Mouse (Mus musculus) cerebellum, adult (tissue): Measurements from ENCODE around the gene 1700013G24Rik.

Experiments used
- ATAC-seq: cut with Nextera tagmentation; 2 replicates; pipeline ENCODE4 v1.9.2; 2017; ENCODE audit warnings: mild to moderate bottlenecking, moderate library complexity, mixed read lengths; ENCODE audit not compliant: insufficient number of reproducible peaks, low FRiP score, low TSS enrichment

Gene 1700013G24Rik

DNA sequence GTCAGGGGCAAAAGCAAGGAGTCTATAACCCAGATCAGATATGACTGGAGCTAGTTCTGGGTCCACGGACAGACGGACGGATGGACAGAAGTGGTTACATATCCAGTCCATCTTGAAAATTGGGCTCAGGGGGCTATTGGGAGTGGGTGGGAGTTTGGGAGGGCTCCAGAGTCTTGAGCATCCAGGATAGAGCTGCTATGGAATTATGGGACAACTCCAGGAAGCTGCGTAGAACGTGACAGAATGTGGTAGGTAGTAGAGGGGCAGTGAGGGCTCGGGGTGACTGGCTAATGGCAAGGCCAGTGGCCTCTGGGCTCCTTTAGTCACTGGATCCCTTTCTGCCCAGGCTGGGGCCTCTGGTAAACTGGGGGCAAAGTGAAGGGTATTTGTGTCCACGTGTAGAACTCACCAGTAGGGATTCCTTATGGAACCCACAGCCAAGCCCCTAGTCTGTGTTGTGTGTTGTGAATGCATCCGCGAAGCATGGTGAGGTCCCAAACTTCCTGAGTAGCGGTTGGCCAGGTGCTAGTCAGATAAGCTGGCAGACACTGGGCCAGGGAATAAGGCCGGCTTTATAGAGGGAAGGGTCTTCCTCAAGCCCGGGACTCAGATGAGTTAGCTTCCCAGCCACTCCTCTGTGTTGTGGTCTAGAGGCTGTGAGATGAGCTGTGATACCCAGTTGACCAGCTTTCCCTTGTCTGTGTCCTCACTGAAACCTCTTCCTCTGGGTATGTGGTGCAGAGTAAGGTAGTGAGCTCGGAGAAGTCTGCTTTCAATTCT, 22.4 kb downstream of the 1700013G24Rik start:
- no peak for ATAC-seq

DNA sequence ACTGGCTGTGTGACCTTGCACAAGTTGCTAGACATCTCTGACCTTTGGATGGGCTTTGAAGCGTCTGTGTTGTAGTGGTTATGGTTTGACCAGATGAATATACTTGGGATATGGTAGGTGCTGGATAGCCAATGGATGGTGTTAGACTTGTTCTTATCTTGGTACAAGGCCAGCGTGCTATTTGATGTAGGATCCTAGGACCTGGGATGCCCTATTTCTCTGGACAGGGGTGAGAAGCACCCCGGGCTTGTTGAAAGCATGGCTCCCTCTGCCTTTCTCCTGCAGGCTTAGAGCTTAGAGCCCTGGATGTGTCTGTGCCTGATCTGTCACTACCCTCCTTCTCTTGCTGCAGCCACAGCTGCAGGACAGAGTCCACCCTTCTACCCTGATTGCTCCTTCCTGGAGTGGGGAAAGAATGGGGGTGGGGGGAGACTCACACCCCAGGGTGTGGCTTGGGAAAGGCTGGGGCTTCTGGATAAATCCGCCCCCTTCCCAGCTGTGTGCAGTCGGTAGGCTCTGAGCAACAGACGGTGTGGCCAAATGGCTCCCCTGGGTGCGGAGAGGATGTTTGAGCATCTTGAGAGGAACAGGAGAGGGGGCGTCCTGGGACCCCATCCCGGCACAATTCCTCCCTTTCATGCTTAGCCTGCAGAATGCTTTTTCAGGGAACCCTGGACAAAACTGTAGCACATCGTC, 23.1 kb downstream of the 1700013G24Rik start:
- ATAC-seq, result no peak

DNA sequence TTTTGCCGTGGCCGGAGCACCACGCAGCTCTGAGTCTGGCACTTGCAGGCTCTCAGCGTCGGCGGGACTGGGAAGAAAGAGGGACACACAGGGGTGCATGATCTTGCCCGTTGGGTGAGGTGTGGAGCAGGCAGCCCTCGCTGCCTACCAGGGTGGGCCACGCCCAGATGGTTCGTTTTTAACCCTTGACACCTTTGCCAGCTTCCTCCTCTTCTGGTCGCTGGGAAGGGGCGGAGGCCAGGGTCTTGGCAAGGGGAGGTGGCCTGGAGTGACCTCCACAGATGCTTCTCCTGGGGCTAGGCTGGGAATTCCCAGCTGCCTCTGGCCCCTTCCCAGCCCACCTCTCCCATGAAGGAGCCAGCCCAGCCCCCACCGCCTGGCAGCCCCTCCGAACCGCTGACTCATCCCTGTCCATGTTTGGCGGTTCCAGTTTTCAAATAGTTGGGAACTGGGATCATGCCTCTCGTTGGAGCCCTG, 23.7 kb downstream of the 1700013G24Rik start:
- no peak for ATAC-seq

DNA sequence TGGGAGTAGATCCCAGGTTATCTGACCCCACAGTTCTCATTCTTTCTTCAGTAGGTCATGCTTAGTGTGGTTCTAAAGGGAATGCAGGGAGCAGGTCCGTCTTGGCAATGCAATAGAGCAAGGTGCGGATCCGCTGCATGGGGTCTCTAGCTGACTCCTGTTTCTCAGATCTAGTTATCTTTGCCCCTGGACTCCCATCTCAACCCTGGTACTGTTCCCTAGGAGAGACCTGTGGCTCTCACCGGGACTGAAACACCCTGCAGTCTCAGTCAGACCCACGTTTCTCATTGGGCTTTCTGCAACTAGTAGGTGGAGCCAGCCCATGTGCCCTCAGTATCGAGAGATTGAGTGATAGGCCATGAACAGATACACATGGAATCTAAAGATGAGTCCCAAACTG, 24.5 kb downstream of the 1700013G24Rik start:
- ATAC-seq, result no peak

DNA sequence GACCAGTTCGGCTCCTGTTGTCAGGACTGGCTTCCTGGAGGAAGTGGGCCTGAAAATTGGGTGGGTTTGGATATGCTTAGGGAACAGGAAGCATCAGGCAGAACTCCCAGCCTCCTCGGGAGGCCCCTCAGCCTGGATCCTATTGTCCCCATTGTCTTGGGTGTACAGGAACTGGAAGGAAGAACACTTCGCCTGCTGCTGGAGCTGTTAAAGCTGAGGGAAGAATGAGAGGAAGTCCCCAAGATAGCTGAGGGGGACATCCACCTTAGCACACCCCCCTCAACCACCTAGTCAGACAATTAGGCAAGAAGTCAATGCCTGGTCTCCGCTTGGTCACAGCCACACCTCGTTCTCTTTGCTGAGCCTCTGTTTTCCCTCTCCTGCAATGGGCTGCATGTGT, 25.2 kb downstream of the 1700013G24Rik start:
- no peak for ATAC-seq

DNA sequence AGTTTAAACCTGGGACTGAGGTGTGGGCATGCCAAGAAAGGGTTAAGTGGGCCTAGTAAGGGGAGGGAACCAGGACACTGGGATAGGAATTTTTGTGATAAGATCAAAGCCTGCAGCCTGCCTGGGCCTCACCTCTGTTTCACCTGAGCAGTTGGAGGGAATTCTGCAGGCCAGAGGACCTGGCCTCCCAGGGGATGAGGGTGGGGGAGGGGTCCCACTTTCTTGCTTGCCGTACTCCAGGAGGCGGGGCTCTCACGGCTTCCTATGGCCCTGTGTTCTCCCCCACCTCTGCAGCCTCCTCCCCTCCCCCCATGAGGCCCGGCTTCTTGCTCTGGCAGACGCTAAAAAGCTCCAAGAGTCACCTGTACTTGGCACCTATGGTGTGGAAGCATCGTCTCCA, 26.7 kb downstream of the 1700013G24Rik start:
- ATAC-seq, result no peak

DNA sequence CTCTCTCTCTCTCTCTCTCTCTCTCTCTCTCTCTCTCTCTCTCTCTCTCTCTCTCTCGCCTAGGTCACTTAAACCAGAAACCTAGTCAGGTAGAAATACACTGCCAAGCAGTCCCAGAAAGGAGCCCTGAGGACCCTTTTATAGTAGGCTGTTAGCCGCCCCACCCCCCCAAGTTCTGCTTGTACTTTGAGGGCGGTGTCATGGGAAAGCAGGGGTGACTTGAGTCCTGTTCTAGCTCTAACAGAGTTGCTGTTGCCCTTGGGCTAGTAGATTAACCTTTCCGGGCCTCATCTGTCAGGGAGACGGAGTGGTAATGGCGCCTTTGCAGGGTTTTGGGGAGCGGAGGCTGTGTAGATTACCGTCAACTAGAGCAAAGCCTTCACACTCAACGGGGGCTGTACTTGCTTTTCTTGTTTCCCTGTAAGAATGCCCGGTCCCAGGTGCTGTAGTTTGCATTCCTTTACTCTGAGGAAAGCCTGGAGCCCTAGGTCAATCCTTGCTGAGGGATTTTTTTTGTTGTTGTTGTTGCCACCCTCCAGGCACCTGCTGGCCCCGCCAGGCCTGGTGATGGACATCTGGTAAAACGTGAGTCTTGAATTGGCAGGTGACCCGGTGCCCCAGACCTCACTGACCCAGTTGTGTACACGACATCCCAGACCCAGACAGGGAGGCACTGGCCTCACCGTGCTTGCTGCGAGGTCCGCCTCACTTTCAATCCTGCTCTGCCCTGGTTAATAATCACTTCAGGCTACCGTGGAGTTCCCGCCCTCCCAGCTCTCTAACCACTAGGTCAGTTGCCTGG, 27.3 kb downstream of the 1700013G24Rik start:
- ATAC-seq, result no peak

DNA sequence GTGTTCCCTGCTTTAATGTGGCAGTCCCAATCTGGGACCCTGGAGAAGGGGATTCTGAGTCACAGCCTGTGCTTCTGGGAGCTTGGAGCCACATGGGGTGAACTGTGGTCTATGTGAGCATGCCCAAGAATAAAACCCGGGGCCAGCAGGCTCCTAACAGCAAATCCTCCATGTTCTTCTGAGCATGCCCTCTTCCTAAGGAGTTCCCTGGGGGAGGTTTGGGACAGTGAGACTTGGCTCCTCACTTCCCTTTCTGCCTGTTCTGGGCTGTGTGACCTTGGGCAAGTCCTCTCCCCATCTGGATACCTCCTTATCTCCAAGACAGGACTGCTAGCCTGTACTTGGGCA, 27.9 kb downstream of the 1700013G24Rik start:
- no peak for ATAC-seq

DNA sequence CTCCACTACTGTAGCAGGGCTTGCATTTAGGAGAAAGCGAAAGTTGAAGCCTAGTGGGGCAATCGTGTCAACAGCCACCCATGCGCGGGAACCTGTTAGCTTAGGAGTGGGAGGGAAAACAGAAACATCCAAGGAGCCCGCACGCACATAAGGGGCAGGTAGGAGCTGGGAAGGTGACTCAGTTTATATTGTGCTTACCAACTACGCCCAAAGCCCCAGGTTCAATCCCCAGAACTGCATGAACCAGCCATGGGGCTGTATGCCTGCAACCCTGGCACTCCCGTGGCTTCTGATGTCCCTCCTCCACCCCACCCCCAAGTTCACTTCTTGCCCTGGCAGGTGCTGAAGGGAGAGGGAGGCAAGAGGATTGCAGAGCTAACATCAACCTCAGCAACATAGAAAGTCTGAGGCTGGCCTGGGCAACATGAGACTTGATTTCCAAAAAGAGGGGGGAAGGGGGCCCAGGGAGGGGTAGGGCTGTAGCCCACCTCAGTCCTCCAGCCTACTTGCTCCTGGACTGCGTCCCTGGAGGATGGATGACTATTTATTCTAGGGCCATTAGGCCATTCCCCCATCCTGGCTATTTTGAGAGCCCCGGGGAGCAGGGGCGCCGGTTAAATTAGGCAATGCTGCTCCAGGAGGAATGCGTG, 28.4 kb downstream of the 1700013G24Rik start:
- no peak for ATAC-seq

DNA sequence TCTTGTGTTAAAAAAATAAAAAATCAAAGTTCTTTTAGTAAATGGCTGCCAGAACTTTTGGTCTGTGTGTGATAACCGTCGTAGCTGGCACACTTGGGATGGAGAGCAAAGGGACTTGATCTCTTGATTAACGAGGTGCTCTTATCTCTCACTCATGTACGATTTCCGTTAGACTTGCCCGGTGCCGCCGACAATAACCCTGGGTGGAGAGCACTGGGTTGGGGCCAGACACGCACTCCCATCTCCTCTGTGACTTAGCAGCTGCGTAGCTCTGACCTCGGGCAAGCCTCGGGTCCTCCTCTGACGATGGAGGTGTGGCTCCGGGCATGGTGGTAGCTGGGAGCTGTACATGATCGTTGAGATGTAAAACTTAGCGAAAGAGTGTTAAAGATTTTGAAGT, 30.8 kb downstream of the 1700013G24Rik start:
- ATAC-seq, result no peak

DNA sequence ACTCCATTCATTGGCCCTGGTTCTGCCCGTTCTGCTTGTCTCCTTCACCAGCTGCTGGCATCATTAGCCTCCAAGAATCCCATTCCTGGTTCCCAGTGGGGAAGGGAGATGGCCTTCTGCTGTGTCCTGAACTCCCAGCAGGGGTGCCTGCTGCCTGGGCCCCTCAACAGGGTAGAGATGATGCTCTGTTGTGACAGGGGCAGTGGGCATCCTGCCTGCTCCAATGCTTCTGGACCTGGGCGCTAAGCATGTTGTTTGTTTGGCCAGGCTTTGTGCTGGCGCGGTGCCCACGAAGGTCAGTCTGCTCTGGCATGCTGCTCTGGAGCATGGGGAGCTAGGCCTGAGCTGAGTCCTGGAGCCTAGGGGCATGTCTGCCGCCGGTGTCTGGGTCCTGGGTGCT, 31.5 kb downstream of the 1700013G24Rik start:
- ATAC-seq, result peak; percentile 83

DNA sequence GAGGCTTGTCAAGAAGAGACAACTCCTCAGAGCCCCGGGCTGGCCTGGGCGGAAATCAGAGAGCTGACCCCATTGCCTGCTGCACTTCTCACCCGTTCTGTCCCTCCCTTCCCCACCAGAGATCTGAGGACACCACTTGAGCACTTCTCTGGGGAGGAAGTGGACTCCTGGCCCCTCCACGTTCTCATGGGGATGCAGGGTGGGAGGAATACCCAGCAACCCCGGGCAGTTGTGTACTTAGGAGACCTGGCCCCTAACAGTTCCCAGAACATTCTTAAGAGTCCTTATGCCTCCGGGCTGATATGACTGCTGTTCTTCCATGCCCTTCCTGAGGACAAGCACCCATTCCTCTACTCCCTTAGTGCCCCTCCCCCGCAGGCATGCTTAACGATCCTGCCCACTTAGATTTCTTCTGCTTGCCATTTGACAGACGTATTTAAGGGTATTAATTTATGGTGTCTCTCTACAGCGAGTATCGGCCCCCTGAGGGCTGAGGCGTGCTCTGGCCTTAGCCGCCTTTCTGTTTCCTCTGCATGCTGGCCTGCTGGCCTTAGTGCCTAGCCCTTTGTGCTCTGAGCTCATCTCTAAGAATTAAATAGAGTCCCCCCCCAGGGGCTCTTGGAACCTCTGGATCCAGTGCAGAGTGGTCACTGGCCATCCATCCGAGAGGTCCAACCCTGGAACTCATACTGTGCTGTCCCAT, 32.3 kb downstream of the 1700013G24Rik start:
- ATAC-seq, result no peak

DNA sequence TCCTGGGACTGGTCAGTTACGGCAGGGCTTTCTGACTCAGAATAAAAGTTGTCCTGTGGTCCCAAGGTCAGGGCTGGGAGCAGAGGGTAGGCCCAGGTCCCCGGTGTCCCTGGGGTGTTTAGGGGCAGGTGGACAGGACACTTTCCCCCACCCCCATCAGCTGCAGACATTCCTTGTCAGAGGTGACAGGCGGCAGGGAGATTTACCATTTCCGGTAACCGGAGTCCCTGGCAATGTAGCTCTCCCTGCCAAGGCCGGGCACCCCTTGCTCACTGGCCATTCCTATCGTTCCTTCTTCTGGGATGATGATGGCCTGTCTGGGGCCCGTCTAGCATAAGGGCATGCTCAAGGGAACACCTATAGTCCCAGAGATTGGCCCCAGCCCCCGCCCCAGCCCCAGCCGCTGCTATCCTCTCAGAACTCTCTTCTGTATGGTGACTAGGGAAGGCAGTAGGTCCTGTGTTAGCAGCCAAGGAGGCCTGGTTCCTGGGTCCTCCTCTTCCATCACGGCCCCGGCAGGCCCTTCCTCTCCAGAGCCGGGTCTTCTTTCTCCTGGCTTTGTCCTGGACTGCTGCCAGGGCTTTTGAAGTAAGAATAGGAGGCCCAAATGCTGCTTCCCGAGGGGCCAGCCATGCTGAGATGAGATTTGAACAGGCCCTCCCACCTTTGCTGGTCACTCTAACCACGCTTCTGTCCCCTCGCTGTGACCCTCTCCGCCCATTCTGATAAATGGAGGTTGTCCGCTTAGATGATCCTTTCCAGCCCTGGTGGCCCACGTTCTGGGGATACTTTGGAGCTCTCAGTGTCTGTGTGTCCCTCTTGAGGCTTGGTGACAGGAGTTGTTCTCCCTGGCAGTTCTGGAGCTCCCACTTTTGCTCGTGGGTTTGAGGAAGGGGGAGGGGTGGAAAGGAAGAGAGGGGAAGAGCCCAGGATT, 33.3 kb downstream of the 1700013G24Rik start:
- no peak for ATAC-seq

DNA sequence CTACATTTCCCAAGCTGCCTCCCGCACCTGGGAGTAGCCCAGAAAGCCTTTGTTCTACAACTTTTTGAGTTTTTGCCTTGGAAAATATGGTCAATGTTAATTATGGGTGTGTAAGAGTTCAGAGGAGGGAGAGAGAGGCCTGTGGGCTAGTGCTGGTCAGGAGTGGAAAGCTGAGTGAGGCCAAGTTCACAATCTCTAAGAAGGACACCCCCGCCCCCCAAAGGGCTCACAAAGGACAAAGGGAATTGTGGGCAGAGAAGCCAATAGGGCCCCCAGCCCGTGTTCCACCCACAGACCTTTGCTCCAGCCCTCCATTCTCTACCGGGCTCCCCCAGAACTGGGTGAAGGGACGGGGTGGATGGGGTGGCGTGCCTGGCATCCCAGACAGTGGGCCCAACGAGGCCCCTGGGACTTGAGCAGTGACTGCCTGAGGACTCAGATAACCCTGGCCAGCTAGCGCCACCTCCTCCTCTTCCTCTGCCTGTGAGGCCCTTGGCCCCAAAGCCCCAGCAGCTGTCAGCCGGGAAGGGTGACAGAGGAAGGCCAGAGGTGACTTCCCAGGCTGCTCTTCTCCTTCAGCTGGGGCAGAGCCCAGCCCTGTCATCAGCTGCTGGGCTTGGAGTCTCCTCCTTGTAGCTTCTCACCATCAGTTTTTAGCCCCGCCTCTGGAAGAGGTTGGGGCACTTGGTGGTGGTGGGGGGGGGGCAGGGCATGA, 34.4 kb downstream of the 1700013G24Rik start:
- no peak for ATAC-seq

DNA sequence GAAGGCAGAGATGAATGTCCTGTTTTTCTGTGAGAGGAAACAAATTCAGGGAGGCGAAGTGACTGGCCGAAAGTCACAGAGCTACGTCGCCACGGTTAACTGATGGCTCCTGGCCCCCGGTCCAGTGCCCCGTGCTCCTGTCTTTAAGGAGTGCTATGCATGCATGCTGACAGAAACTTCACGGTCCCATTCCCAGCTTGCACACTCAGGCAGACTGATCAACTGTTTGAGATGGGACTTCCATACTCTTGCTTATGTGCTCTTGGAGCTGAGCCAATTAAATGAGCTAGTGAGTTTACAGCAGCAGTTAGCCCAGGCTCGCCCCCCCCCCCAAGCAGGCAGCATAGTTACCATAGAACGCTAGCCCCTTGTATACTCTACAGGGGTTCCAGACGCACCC, 35.0 kb downstream of the 1700013G24Rik start:
- no peak for ATAC-seq

DNA sequence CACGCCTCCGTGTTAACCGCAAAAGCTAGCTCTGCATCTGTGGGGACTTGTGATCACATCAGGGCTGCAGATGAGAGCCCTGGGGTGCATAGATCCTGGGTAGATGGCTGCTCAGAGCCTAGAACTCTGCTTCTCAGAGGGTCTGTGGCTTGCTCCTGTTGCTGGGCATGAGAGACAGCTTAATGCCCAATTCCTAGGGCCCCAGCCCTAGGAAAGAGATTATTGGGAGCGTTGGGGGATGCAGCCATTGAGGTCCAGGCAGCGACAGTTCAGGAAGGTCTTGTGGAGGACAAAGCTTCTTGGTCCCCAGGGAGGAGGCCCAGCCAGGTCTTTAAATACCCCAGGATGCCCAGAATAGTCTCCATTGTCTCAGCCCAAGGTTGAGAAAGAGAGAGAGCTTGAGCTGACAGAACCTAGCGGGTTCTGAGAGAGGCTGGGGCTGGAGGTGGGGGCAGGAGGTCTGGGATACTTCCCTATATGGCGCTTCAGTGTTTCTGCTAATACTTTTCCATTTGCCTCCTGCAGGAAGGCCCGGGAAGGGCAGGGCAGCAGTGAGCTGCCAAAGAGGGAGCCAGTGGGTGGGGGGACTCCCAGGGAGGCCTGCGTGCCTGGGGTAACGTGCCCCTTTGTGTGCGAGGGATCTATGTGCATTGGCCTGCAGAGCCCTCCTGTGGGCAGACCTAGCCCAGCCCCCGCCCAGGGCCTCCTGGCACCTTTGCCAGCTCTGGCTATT, 35.7 kb downstream of the 1700013G24Rik start:
- no peak for ATAC-seq

DNA sequence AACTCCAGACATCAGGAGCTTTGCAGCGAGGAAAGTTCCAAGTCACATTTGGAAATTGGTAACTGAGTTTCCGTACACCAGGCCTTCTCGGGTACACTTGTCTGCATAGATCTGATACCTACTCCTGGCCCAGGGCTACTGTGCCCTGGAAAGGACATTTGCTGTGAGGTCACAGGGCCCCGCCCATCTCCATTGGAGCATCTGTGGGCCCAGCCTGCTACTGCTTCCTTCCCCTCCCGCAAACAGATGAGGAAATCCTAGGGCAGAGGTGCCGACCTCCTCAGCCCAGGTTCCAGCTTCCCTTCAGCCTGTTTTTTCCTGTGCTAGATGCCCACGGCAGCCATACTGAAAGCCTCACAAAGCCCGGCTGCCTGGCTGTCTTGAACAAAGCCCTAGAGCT, 36.9 kb downstream of the 1700013G24Rik start:
- no peak for ATAC-seq

DNA sequence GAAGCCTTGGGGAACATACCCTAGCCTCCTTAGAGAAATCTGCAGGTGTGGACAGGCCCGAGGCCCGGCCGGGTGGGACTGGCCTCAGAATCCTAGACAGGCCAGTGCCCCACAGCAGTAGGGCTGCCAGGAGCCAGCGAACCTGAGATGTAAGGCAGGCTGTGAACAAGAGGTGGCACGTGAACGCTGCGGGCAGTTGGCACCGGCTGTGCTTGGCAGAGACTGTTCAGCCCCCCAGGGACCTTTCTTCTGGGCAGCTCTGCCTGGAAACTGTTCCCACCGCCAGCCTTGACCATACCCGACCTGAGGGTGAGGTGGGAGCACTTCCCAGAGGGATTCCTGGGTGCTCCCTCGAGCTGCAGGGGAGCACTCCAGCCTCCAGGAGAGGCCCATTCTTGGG, 39.5 kb downstream of the 1700013G24Rik start:
- no peak for ATAC-seq
